Mouse (Mus musculus): ENCODE data around the gene Fam155a. TPM values are rescaled to one million over a fixed set of nuclear protein-coding genes. Genes with fewer than 3 reads are reported as not detected.
"Not testable (repeated sequence)": the region's sequence is repeated elsewhere in the genome, so short reads cannot be mapped to it uniquely, and the experiment has no call there.

Gene Fam155a
- polyA plus RNA-seq, 1 experiment from 2014 or later: 0.07 TPM

DNA sequence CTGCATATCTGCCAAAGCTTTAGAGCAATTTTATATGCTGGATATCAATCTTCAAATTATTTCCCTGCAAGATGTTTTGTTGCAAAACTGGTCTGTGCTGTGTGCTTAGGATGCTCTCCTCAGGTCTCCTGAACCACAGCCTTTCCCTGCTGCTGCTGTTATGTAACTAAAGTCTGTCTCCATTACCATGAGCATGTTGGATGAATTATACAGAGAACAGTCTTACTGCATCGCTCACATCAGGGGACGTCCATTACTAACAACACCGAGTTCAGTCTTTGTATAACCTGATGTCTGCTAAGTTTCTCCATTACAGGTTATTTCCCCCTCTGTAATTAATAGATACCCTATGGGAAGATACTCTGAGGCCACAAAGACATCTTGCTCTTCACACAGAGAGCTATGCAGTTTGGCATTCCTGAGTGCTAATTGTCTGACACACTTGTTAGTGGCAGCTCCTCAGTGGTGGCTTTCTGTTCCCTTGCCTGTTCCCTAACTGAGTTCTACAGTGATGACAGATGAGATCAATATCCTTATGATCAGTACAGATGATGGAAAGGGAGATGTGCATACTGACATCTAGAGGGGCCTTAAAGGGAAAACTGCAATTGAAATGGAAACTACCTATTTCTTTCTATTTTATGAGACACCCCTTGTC lies 372.2 kb downstream of the Fam155a start:
- ATAC-seq (ENCODE audit: insufficient read depth): no peak
- no peak overlapping the region for H3K9ac ChIP-seq
- H3K27me3 ChIP-seq: no peaks in the 10 kb centered on the region
- no peaks in the 10 kb centered on the region for H3K36me3 ChIP-seq (replicated peaks)
- WGBS (ENCODE audit: insufficient replicate concordance): 68% methylated on average over 3 of the region's 3 CpGs
- H3K4me1 ChIP-seq (replicated peaks): no peaks in the 10 kb centered on the region
- H3K9me3 ChIP-seq (replicated peaks): no peaks in the 10 kb centered on the region
- H3K27ac ChIP-seq (replicated peaks): no peak overlapping the region
- H3K4me2 ChIP-seq: no peak overlapping the region
- no peak overlapping the region for H3K4me3 ChIP-seq (replicated peaks)

DNA sequence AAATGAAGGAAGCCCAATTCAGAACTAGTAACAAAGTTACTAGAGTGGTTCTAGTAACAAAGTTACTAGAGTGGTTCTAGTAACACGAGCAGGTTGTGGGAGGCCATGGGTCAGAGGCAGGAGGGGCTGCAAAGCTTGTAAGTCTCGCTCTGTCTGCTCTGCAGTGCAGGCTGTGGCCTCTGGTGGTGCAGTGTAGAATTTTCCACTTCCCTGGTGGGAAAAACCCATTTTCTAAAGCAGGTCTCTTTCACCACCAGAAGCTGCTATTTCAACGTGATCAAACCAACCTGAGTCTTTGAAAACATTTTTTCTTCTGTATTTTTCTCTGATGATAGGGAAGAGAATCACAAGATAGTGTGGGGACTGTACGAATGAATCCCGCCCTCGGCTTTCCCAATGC lies 372.9 kb downstream of the Fam155a start:
- no peak overlapping the region for H3K4me2 ChIP-seq
- no peak overlapping the region for H3K27ac ChIP-seq (replicated peaks)
- 47% methylated on average over 6 of the region's 6 CpGs for WGBS (ENCODE audit: insufficient replicate concordance)
- no peaks in the 10 kb centered on the region for H3K27me3 ChIP-seq
- no peaks in the 10 kb centered on the region for H3K36me3 ChIP-seq (replicated peaks)
- no peaks in the 10 kb centered on the region for H3K9me3 ChIP-seq (replicated peaks)
- ATAC-seq (ENCODE audit: insufficient read depth): no peak
- no peak overlapping the region for H3K4me3 ChIP-seq (replicated peaks)
- no peaks in the 10 kb centered on the region for H3K4me1 ChIP-seq (replicated peaks)
- no peak overlapping the region for H3K9ac ChIP-seq

DNA sequence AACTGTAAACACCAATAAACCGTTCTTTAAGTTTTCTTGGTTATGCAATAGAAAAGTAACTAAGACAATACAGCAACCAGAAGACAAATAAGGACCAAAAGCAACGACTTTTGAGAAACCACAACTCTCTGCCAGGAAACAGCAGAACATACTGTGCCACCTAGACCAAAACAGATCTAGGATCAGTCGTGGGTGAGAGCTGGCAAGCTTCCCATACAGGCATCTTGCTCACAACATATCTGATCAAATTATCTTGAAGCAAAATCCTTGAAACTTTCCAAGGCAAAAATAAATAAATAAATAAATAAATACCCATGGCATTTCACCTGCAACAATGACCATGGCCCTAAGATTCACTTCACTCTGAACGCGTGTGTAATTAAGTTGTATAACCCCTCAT lies 376.3 kb downstream of the Fam155a start:
- H3K4me1 ChIP-seq (replicated peaks): no peaks in the 10 kb centered on the region
- no peak overlapping the region for H3K9ac ChIP-seq
- H3K36me3 ChIP-seq (replicated peaks): no peaks in the 10 kb centered on the region
- no peaks in the 10 kb centered on the region for H3K27me3 ChIP-seq
- WGBS (ENCODE audit: insufficient replicate concordance): 54% methylated on average over 5 of the region's 5 CpGs
- no peaks in the 10 kb centered on the region for H3K9me3 ChIP-seq (replicated peaks)
- no peak for ATAC-seq (ENCODE audit: insufficient read depth)
- H3K4me2 ChIP-seq: no peak overlapping the region
- H3K4me3 ChIP-seq (replicated peaks): no peak overlapping the region
- no peak overlapping the region for H3K27ac ChIP-seq (replicated peaks)

DNA sequence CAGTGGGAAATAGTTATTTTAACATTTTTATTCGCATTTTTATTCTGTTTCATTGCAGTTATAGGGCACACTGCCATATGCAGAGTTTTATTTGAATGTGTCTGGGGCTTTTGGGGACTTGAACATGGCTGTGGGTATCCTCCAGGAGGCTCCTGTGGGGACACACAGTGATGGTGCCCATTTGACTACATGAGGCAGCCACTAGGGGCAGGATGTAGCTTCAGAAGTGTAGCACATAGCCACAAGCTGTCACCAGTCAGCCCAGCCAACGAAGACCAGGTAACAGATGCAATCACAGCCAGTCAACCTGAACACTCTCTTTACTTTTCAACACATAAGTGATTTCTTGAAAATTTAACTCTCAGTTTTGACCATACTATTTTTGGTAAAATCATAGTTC lies 377.7 kb downstream of the Fam155a start:
- no peak overlapping the region for H3K27ac ChIP-seq (replicated peaks)
- 27% methylated on average over 2 of the region's 2 CpGs for WGBS (ENCODE audit: insufficient replicate concordance)
- no peak overlapping the region for H3K9ac ChIP-seq
- no peaks in the 10 kb centered on the region for H3K27me3 ChIP-seq
- no peaks in the 10 kb centered on the region for H3K36me3 ChIP-seq (replicated peaks)
- no peaks in the 10 kb centered on the region for H3K4me1 ChIP-seq (replicated peaks)
- no peak overlapping the region for H3K4me2 ChIP-seq
- no peaks in the 10 kb centered on the region for H3K9me3 ChIP-seq (replicated peaks)
- no peak for ATAC-seq (ENCODE audit: insufficient read depth)
- no peak overlapping the region for H3K4me3 ChIP-seq (replicated peaks)

DNA sequence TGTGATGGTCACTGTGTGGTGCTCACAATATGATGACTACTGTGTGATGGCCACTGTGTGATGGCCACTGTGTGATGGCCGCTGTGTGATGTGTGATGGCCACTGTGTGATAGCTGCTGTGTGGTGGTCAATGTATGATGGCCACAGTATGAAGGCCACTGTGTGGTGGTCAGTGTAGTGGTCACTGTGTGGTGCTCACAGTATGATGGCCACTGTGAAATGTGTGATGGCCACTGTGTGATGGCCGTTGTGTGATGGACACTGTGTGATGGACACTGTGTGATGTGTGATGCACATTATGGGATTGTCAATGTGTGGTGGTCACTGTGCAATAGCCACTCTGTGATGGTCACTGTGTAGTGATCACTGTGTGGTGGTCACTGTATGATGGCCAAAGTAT lies 380.7 kb downstream of the Fam155a start:
- not testable (repeated sequence) for H3K27ac ChIP-seq (replicated peaks); ATAC-seq (ENCODE audit: insufficient read depth); H3K4me2 ChIP-seq; H3K4me3 ChIP-seq (replicated peaks); H3K9ac ChIP-seq; H3K36me3 ChIP-seq (replicated peaks); H3K4me1 ChIP-seq (replicated peaks); H3K9me3 ChIP-seq (replicated peaks); H3K27me3 ChIP-seq
- 53% methylated on average over 2 of the region's 2 CpGs for WGBS (ENCODE audit: insufficient replicate concordance)

DNA sequence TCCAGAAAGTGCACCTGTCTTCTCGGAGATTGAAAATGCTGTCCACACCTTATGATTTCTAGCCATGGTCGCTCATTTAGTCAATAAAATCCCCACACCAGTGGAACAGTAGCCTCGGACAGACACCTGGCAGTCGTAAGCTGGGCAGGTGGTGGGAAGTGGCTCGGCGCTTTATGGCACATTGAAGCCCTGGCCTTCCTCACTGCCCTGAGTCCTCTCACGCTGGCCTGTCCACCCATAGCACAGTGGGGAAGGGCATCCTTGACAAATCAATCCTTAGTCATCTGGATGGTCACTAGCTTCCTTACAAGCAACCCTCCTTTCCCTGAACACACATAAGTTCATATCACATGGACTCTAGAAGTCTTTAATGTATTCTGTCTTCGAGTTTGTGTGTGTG lies 401.8 kb downstream of the Fam155a start:
- Histone ChIP-seq H3K4me1 (replicated peaks) (no peaks in the 10 kb centered on the region), H3K4me2 (no peak overlapping the region), H3K9me3 (replicated peaks) (no peaks in the 10 kb centered on the region), H3K27me3 (no peaks in the 10 kb centered on the region), H3K9ac (no peak overlapping the region), H3K4me3 (replicated peaks) (no peak overlapping the region), H3K27ac (replicated peaks) (no peak overlapping the region), H3K36me3 (replicated peaks) (no peaks in the 10 kb centered on the region)
- WGBS (ENCODE audit: insufficient replicate concordance): 58% methylated on average over 8 of the region's 8 CpGs
- ATAC-seq (ENCODE audit: insufficient read depth): no peak

DNA sequence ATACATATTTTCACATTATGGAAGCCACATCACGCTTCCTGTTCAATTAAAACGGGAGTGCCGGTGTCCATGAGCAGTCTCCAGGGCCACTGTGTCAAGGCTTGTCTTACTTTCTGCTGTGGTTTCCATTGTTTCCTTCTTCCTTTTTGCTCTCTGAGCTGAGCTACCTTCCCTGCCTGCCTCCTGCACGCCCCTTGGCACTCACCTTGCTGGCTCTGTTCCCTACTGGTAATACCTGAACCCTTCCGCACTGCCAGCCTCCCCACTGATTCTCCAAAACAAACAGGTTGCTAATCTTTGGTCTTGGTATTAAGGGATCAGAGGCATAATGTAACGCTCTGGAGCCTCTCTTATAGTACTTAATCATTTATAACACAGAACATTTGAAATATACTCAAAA lies 403.2 kb downstream of the Fam155a start:
- Histone ChIP-seq H3K4me2 (no peak overlapping the region), H3K9ac (no peak overlapping the region), H3K27me3 (no peaks in the 10 kb centered on the region), H3K4me3 (replicated peaks) (no peak overlapping the region), H3K4me1 (replicated peaks) (no peaks in the 10 kb centered on the region), H3K9me3 (replicated peaks) (no peaks in the 10 kb centered on the region), H3K27ac (replicated peaks) (no peak overlapping the region), H3K36me3 (replicated peaks) (no peaks in the 10 kb centered on the region)
- no peak for ATAC-seq (ENCODE audit: insufficient read depth)
- WGBS (ENCODE audit: insufficient replicate concordance): 57% methylated on average over 6 of the region's 6 CpGs

DNA sequence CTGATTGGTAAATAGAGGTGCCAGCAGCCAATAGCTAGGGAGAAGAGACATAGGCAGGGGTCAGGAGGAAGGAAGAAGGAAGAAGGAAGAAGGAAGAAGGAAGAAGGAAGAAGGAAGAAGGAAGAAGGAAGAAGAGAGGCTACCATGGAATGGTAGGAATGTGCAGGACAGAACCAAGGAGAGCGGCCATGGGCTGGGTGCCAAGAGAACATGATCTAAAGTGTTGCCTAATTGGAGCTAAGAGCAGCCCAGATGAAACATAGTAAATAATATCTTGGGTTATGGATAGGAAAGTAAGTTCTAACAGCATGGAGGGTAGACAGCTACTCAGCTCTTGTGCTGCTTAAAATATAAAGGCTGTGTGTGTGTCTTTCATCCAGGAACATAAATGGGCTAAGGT lies 405.6 kb downstream of the Fam155a start:
- no peak overlapping the region for H3K27ac ChIP-seq (replicated peaks)
- ATAC-seq (ENCODE audit: insufficient read depth): no peak
- WGBS (ENCODE audit: insufficient replicate concordance): 53% methylated on average over 1 of the region's 1 CpGs
- no peaks in the 10 kb centered on the region for H3K36me3 ChIP-seq (replicated peaks)
- no peak overlapping the region for H3K9ac ChIP-seq
- H3K9me3 ChIP-seq (replicated peaks): no peaks in the 10 kb centered on the region
- no peaks in the 10 kb centered on the region for H3K27me3 ChIP-seq
- no peak overlapping the region for H3K4me3 ChIP-seq (replicated peaks)
- no peaks in the 10 kb centered on the region for H3K4me1 ChIP-seq (replicated peaks)
- H3K4me2 ChIP-seq: no peak overlapping the region

DNA sequence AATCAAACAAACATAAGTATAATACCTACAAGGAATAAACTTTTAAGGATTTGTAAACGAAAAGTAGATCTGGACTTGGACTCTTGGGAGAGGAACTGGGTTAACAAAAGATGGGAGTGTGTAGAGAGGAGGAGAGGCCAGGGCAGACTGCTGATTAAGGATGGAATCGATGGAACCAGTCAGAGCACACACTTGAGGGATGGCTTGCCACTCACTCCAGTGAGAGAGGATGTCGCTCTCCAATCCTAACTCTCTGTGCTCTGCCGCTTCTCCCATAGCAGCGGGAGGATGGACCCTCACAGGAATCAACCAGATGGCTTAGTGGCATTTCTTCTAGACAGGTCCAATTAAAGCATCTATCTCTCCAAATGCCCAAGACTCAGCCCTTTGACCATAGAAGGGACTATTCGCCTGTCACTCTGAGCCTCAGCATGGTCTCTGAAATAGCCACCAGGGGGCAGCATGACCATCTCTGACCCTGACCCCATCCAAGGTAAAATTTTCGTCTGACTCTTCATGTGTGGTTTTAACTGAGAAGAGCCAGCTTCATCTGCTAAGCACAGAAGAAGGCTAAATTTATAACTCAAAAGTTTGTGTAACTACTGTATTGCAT lies 422.3 kb downstream of the Fam155a start:
- Histone ChIP-seq H3K4me1 (replicated peaks) (no peaks in the 10 kb centered on the region), H3K36me3 (replicated peaks) (no peaks in the 10 kb centered on the region), H3K9ac (no peak overlapping the region), H3K4me2 (no peak overlapping the region), H3K4me3 (replicated peaks) (no peak overlapping the region), H3K9me3 (replicated peaks) (no peaks in the 10 kb centered on the region), H3K27me3 (no peaks in the 10 kb centered on the region), H3K27ac (replicated peaks) (no peak overlapping the region)
- 36% methylated on average over 7 of the region's 7 CpGs for WGBS (ENCODE audit: insufficient replicate concordance)
- no peak for ATAC-seq (ENCODE audit: insufficient read depth)

DNA sequence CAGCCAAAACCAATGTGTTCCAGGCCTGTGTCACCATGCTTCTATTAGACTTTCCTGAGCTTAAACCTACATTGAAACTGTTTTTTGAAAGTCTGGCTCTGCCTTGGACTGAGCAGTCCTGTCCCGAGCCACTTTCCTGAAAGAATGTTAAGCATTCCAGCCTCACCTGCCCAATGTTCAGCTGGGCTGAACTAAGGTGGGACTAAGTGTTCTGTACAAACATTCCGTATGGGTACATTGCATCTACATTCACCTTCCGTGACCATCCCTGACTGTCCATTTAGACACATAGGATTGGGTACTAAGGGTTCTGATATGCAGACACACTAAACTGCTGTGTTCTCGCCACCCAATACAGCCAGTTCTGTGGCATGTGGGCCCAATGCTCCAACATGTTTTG lies 423.8 kb downstream of the Fam155a start:
- Histone ChIP-seq H3K27ac (replicated peaks) (no peak overlapping the region), H3K36me3 (replicated peaks) (no peaks in the 10 kb centered on the region), H3K27me3 (no peaks in the 10 kb centered on the region), H3K9ac (no peak overlapping the region), H3K4me1 (replicated peaks) (no peaks in the 10 kb centered on the region), H3K4me2 (no peak overlapping the region), H3K4me3 (replicated peaks) (no peak overlapping the region), H3K9me3 (replicated peaks) (no peaks in the 10 kb centered on the region)
- WGBS (ENCODE audit: insufficient replicate concordance): 50% methylated on average over 4 of the region's 4 CpGs
- ATAC-seq (ENCODE audit: insufficient read depth): no peak

DNA sequence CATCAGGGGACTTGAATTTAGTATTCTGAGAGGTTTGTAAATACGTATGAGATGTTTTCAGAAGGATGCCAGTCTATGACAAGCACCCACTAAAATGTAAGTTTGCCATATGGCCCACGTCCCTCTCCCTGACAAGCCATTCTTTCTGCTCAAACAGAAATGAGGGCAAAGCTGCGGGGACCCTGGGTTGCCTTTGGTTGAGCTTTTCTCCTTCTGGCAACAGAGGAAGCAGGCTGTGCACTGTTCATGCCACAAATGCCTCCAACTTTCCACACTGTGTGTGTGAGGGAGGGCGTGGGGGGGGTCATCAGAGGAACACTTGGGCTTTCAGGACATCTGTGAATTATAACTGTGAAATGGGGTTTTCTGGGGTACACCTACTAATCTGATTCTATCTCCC lies 426.8 kb downstream of the Fam155a start:
- no peak overlapping the region for H3K27ac ChIP-seq (replicated peaks)
- no peaks in the 10 kb centered on the region for H3K27me3 ChIP-seq
- H3K4me2 ChIP-seq: no peak overlapping the region
- H3K9me3 ChIP-seq (replicated peaks): no peaks in the 10 kb centered on the region
- no peak overlapping the region for H3K9ac ChIP-seq
- no peak overlapping the region for H3K4me3 ChIP-seq (replicated peaks)
- no peaks in the 10 kb centered on the region for H3K36me3 ChIP-seq (replicated peaks)
- no peak for ATAC-seq (ENCODE audit: insufficient read depth)
- H3K4me1 ChIP-seq (replicated peaks): no peaks in the 10 kb centered on the region
- 48% methylated on average over 4 of the region's 4 CpGs for WGBS (ENCODE audit: insufficient replicate concordance)

DNA sequence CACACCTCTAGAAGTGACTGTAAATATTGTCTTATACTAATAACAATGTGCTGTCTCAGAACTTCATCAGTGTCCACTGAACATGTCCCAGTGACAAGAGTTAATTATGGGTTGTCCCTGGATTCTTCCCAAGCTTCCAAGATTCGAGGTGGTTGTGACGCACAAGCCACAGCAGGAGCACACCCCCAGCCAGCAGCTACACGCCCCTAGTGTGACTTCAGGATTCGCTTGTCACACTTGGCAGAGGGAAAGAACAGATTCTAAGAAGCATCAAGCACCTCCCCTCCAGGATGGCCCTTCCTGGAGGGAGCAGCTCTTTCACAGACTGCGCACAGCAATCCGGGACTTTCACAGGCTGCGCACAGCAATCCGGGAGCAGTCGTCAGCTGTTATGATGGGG lies 428.0 kb downstream of the Fam155a start:
- no peak for ATAC-seq (ENCODE audit: insufficient read depth)
- H3K27ac ChIP-seq (replicated peaks): no peak overlapping the region

More for the DNA sequence above, 428.0 kb downstream of the Fam155a start:
- Histone ChIP-seq H3K4me2 (no peak overlapping the region), H3K9me3 (replicated peaks) (no peaks in the 10 kb centered on the region), H3K27me3 (no peaks in the 10 kb centered on the region), H3K4me3 (replicated peaks) (no peak overlapping the region), H3K9ac (no peak overlapping the region), H3K4me1 (replicated peaks) (no peaks in the 10 kb centered on the region), H3K36me3 (replicated peaks) (no peaks in the 10 kb centered on the region)
- 62% methylated on average over 9 of the region's 9 CpGs for WGBS (ENCODE audit: insufficient replicate concordance)
